Mouse (Mus musculus) lung, adult 2 months (tissue): ENCODE data around the gene Tmem211.

Experiments
- CTCF ChIP-seq: fragments of 200-500 bp; IDR thresholded peaks from 2 replicates; pipeline ENCODE4 v1.5.1; 2011; ENCODE audit warnings: mild to moderate bottlenecking, low read length, control low read depth; ENCODE audit not compliant: insufficient read depth
- POLR2A ChIP-seq: fragments of 200-500 bp; IDR thresholded peaks from 2 replicates; pipeline ENCODE4 v1.6.1; 2011; ENCODE audit warnings: low read depth, mild to moderate bottlenecking, control low read depth, low read length, borderline replicate concordance; ENCODE audit errors: extremely low read depth

DNA sequence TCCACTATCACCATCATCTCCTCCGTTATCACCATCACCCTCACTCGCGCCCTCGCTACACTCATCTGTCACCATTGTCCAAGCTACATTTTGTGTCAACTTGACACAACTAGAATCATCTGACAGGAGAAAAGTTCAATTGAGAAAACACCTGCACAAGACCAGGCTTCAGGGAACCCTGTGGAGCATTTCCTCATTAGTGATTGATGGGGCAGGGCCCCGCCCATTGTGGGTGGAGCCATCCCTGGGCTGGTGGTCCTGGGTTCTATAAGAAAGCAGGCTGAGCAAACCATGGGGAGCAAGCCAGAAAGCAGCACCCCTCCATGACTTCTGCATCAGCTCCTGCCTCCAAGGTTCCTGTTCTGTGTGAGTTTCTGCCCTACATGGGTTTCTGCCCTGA, 61.1 kb downstream of the Tmem211 start:
- TF ChIP-seq CTCF (no peak), POLR2A (no peak)
